In genomic region chr3:117823218-117823617, GRCm38 (mm10) we compare ENCODE assay signal across 26 mouse cellular contexts. TPM values are rescaled to one million over a fixed set of nuclear protein-coding genes. Genes with fewer than 3 reads are reported as not detected.
DNase-seq lines count a peak whose midpoint lies in the region; ATAC-seq and TF ChIP-seq lines count a peak whose summit lies in the region.
"Had no signal": no experiment of that assay in that cellular context is flagged by ENCODE, and none has a peak within 500 bp of the region (broad histone marks: within the 10 kb centered on the region; RNA-seq: fewer than 3 reads in every experiment).

No protein-coding gene starts in this region.

- peaks cover 9% of the 10 kb centered on the region for H3K4me1 ChIP-seq in forebrain, embryonic 15.5 days
- 0 out of 2 replicates have a peak, but pooled peaks cover 3% of the 10 kb centered on the region for H3K4me1 ChIP-seq in forebrain, embryonic 11.5 days (replicated peaks; ENCODE audit: control insufficient read depth, insufficient read depth, low read length)
- H3K4me1 ChIP-seq in forebrain, postnatal 0 days (ENCODE audit: insufficient read depth): peaks cover 10% of the 10 kb centered on the region
- peaks cover 8% of the 10 kb centered on the region for H3K4me1 ChIP-seq in forebrain, embryonic 12.5 days
- H3K4me1 ChIP-seq: embryonic facial prominence, embryonic 13.5 days; embryonic facial prominence, embryonic 15.5 days had no signal

- no peaks in the 10 kb centered on the region for H3K9me3 ChIP-seq in forebrain, embryonic 15.5 days
- no peaks in the 10 kb centered on the region for H3K9me3 ChIP-seq in forebrain, embryonic 11.5 days (ENCODE audit: control insufficient read depth, low read length)
- H3K9me3 ChIP-seq in forebrain, postnatal 0 days (ENCODE audit: low read length): no peaks in the 10 kb centered on the region
- no peaks in the 10 kb centered on the region for H3K9me3 ChIP-seq in forebrain, embryonic 12.5 days
- H3K9me3 ChIP-seq: embryonic facial prominence, embryonic 13.5 days; embryonic facial prominence, embryonic 15.5 days; forebrain, embryonic 10.5 days had no signal

- H3K4me3 ChIP-seq in forebrain, embryonic 15.5 days: no peak overlapping the region
- no peak overlapping the region for H3K4me3 ChIP-seq in forebrain, embryonic 11.5 days (ENCODE audit: low read depth, low read length)
- no peak overlapping the region for H3K4me3 ChIP-seq in forebrain, postnatal 0 days (ENCODE audit: low read depth, low read length)
- no peak overlapping the region for H3K4me3 ChIP-seq in forebrain, embryonic 12.5 days (replicated peaks)
- H3K4me3 ChIP-seq: embryonic facial prominence, embryonic 13.5 days; embryonic facial prominence, embryonic 15.5 days; erythroblast, embryonic 14.5 days; forebrain, embryonic 10.5 days; gastrocnemius, adult 2 months had no signal

- TF ChIP-seq CTCF in forebrain, postnatal 0 days (IDR thresholded peaks at IDR 0.05; ENCODE audit: low read depth): no peak

- peak overlapping the region; percentile 46; the same call in 1 of the 2 replicates for H3K27ac ChIP-seq in forebrain, embryonic 15.5 days (replicated peaks)
- no peak overlapping the region for H3K27ac ChIP-seq in forebrain, embryonic 11.5 days (ENCODE audit: low read depth, low read length)
- peak overlapping the region; percentile 54; the same call in 1 of the 2 replicates for H3K27ac ChIP-seq in forebrain, postnatal 0 days (ENCODE audit: low read depth, low read length)
- no peak overlapping the region for H3K27ac ChIP-seq in forebrain, embryonic 12.5 days
- H3K27ac ChIP-seq: embryonic facial prominence, embryonic 13.5 days; embryonic facial prominence, embryonic 15.5 days; forebrain, embryonic 10.5 days; gastrocnemius, adult 2 months had no signal

- no peak overlapping the region for H3K4me2 ChIP-seq in forebrain, embryonic 15.5 days (replicated peaks)
- no peak overlapping the region for H3K4me2 ChIP-seq in forebrain, embryonic 11.5 days (ENCODE audit: low read depth, low read length, severe bottlenecking)
- H3K4me2 ChIP-seq in forebrain, postnatal 0 days (ENCODE audit: low read depth): no peak overlapping the region
- H3K4me2 ChIP-seq in forebrain, embryonic 12.5 days: no peak overlapping the region
- H3K4me2 ChIP-seq: embryonic facial prominence, embryonic 13.5 days; embryonic facial prominence, embryonic 15.5 days had no signal

- no peak for ATAC-seq in forebrain, embryonic 15.5 days (replicated peaks)
- no peak for ATAC-seq in forebrain, embryonic 11.5 days (replicated peaks; ENCODE audit: low FRiP score)
- peak; percentile 57; the same call in 1 of the 2 replicates for ATAC-seq in forebrain, postnatal 0 days
- no peak for ATAC-seq in forebrain, embryonic 12.5 days (ENCODE audit: low FRiP score)
- ATAC-seq: activated CD4-positive, CD25-positive, alpha-beta regulatory T cell, adult 4 months; CD4-positive, CD25-positive, alpha-beta regulatory T cell, adult 4 months; Patski had no signal

- H3K9ac ChIP-seq in forebrain, embryonic 15.5 days (replicated peaks): no peak overlapping the region
- H3K9ac ChIP-seq in forebrain, embryonic 11.5 days (ENCODE audit: low read length): no peak overlapping the region
- H3K9ac ChIP-seq in forebrain, postnatal 0 days: no peak overlapping the region
- no peak overlapping the region for H3K9ac ChIP-seq in forebrain, embryonic 12.5 days
- H3K9ac ChIP-seq: embryonic facial prominence, embryonic 13.5 days; embryonic facial prominence, embryonic 15.5 days had no signal

- no peaks in the 10 kb centered on the region for H3K36me3 ChIP-seq in forebrain, embryonic 15.5 days
- H3K36me3 ChIP-seq in forebrain, embryonic 11.5 days (ENCODE audit: control insufficient read depth, insufficient read depth, low read length): no peaks in the 10 kb centered on the region
- H3K36me3 ChIP-seq in forebrain, postnatal 0 days (ENCODE audit: insufficient read depth): no peaks in the 10 kb centered on the region
- no peaks in the 10 kb centered on the region for H3K36me3 ChIP-seq in forebrain, embryonic 12.5 days (replicated peaks)
- H3K36me3 ChIP-seq: embryonic facial prominence, embryonic 15.5 days; forebrain, embryonic 10.5 days; G1E had no signal

- WGBS in forebrain, embryonic 15.5 days: 71% methylated on average over 3 of the region's 3 CpGs
- 89% methylated on average over 3 of the region's 3 CpGs for WGBS in forebrain, embryonic 11.5 days
- WGBS in forebrain, postnatal 0 days: 58% methylated on average over 3 of the region's 3 CpGs
- 89% methylated on average over 3 of the region's 3 CpGs for WGBS in forebrain, embryonic 12.5 days

- H3K27me3 ChIP-seq in forebrain, embryonic 15.5 days: no peaks in the 10 kb centered on the region
- no peaks in the 10 kb centered on the region for H3K27me3 ChIP-seq in forebrain, embryonic 11.5 days (ENCODE audit: control insufficient read depth, insufficient read depth, low read length)
- H3K27me3 ChIP-seq in forebrain, postnatal 0 days (ENCODE audit: insufficient read depth, low read length): no peaks in the 10 kb centered on the region
- no peaks in the 10 kb centered on the region for H3K27me3 ChIP-seq in forebrain, embryonic 12.5 days
- H3K27me3 ChIP-seq: CH12.LX; embryonic facial prominence, embryonic 13.5 days; embryonic facial prominence, embryonic 15.5 days; Patski had no signal

- DNase-seq in forebrain, embryonic 11.5 days (ENCODE audit: low spot score): no peak
- peak; percentile 55 for DNase-seq in forebrain, postnatal 0 days
- DNase-seq in brain, adult 2 months (ENCODE audit: low read depth, low spot score): peak; percentile 42
- DNase-seq in cerebellum, postnatal 25 days: no peak
- DNase-seq: adrenal gland, adult 8-10 months; adrenal gland, postnatal 14 days; adrenal gland, postnatal 36 days; B cell, adult 2 months; cerebellum, adult 11-12 months; cerebellum, adult 2 months; cerebellum, adult 9-10 months; cerebellum, postnatal 10 days; cerebellum, postnatal 36 days; embryo, embryonic 11 days; gastrocnemius, adult 2 months had no signal

RNA-seq across cellular contexts. Expression of gene Snx7, which starts 45.5 kb away (rescaled TPM):
- polyA plus RNA-seq in forebrain, embryonic 15.5 days (2015; fragmentation: Nextera tagmentation; extraction: Ambion mirVana): 15.2 and 17.8 TPM in 2 replicates
- 14.5 TPM in 2 replicates for polyA plus RNA-seq in forebrain, embryonic 11.5 days (2014; fragmentation: Nextera tagmentation; extraction: Ambion mirVana)
- total RNA-seq in forebrain, postnatal 0 days (2014; rRNA removed): 32.3 and 49.0 TPM in 2 replicates
- 27.4 and 35.6 TPM in 2 replicates for polyA plus RNA-seq in forebrain, postnatal 0 days (2015; fragmentation: Nextera tagmentation; extraction: Ambion mirVana)
- polyA plus RNA-seq in forebrain, embryonic 12.5 days (2016; fragmentation: Nextera tagmentation; extraction: Ambion mirVana): 11.7 and 11.9 TPM in 2 replicates
- total RNA-seq: CH12.LX had no signal
- polyA plus RNA-seq: activated CD4-positive, CD25-positive, alpha-beta regulatory T cell, adult 4 months; G1E had no signal

Comparison
In these comparisons a context has a peak if more than half of its experiments do, and no peak if none do; other contexts are left out.
1. H3K27ac ChIP-seq: peak in forebrain, embryonic 15.5 days (single experiment) and forebrain, postnatal 0 days (single experiment); none in forebrain, embryonic 11.5 days (single experiment) and forebrain, embryonic 12.5 days (single experiment).
2. DNase-seq: peak in forebrain, postnatal 0 days (single experiment) and brain, adult 2 months (single experiment); none in forebrain, embryonic 11.5 days (single experiment) and cerebellum, postnatal 25 days (0 of 2).